Mouse (Mus musculus) small intestine, adult 2 months (tissue): ENCODE measurements around the gene Sde2.

Experiments used
- CTCF ChIP-seq: fragments of 200-500 bp; IDR thresholded peaks from 2 replicates; pipeline ENCODE4 v1.5.1; 2012; ENCODE audit warnings: low read depth, mild to moderate bottlenecking, control low read depth, inconsistent platforms, low read length, moderate library complexity, mixed read lengths; ENCODE audit not compliant: insufficient replicate concordance, insufficient read length; ENCODE audit errors: extremely low read depth
- POLR2A ChIP-seq: fragments of 200-500 bp; IDR thresholded peaks from 2 replicates; pipeline ENCODE4 v1.6.1; 2012; ENCODE audit warnings: low read depth, mild to moderate bottlenecking, control low read depth, inconsistent platforms, low read length, moderate library complexity

- TF ChIP-seq CTCF: no peak
- TF ChIP-seq POLR2A: no peak
Observed at GRCm38 (mm10) chr1:180818000-180818399, 32.9 kb upstream of the Sde2 start.
